Mouse (Mus musculus) CH12F3 (cell line): ENCODE measurements around the gene Foxn3.

Source experiments
- in situ Hi-C: fragments of 300-500 bp; cut with MboI; formaldehyde crosslinking; loops from 2 replicates; pipeline ENCODE4 v1.14.3; 2020; ENCODE audit warnings: low sequenced_read_pairs

Gene Foxn3

GRCm38 (mm10) chr12:99527452-99527851 lies 35.9 kb downstream of the Foxn3 start:
- in situ Hi-C loops, result no loop called here

- in situ Hi-C loops, result no loop called here
These were observed 36.7 kb downstream of the Foxn3 start for GRCm38 (mm10) chr12:99526571-99527140.

- in situ Hi-C loops, result no loop called here
These were observed 40.5 kb downstream of the Foxn3 start for GRCm38 (mm10) chr12:99522882-99523281.

DNA sequence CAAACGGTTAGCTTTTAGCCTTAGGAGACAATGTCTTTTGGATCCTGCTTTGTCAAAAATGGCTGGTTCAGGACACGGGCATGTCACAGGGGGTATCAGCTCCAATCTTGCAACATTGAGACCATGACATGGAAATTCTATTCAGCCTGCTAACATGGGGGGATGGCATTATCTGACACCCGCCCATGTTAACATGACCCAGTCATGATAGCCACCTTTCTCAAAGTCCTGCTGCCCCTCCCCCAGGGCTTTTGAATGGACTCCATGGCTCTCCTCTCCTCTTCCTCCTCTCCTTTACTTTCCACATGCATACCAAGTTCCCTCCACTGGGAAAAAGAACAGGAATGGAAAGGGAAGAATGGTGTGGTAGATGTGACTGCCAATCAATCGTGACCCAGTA lies 43.5 kb downstream of the Foxn3 start:
- in situ Hi-C loops, result no loop called here

- in situ Hi-C loops, result no loop called here
These were observed 44.2 kb downstream of the Foxn3 start for GRCm38 (mm10) chr12:99519191-99519614.

- in situ Hi-C loops, result no loop called here
These were observed 44.7 kb downstream of the Foxn3 start for GRCm38 (mm10) chr12:99518640-99519039.

- in situ Hi-C loops, result no loop called here
These were observed 45.3 kb downstream of the Foxn3 start for GRCm38 (mm10) chr12:99518126-99518525.

GRCm38 (mm10) chr12:99517296-99517695 lies 46.1 kb downstream of the Foxn3 start:
- in situ Hi-C loops, result no loop called here

DNA sequence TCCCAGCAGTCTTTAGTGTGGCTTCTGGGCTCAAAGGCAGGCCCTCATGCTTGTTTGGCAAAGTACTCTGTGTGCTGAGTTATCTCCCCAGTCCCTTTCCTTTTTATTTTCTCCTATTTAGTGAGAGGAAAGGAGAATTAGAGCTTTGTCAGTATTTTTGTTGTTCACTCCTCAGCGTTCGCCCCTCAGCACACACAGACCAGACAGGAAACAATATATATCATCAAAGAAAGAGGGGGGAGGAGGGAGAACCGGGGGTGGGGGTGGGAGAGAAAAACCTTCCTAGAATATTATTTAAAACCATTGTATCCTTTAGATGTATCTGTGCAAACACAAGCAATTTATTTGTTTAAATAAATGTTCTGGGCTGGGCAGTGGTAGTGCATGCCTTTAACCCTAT lies 47.9 kb downstream of the Foxn3 start:
- in situ Hi-C loops, result no loop called here

GRCm38 (mm10) chr12:99511644-99512043 lies 51.7 kb downstream of the Foxn3 start:
- in situ Hi-C loops, result no loop called here

- in situ Hi-C loops, result no loop called here
These were observed 52.6 kb downstream of the Foxn3 start for GRCm38 (mm10) chr12:99510759-99511158.

DNA sequence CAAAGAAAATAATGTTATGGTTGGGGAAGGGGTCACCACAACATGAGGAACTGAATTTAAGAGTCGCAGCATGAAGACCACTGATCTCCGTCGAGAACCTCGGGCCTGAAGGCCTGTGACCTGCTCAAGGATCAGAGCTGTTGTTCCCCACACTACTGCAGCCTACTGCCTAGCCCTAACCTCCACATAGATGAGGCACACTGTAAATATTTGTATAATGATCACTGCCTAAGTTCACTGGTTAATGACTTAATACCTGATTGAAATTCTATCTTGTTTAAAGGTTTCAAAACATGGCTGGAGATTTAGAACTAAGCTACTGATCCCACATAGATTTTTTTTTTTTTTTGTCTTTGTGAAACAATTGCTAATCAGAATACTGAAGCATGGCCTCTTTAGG lies 61.2 kb downstream of the Foxn3 start:
- in situ Hi-C loops, result no loop called here

GRCm38 (mm10) chr12:99498978-99499694 lies 64.2 kb downstream of the Foxn3 start:
- in situ Hi-C loops, result no loop called here

GRCm38 (mm10) chr12:99498189-99498977 lies 65.0 kb downstream of the Foxn3 start:
- in situ Hi-C loops, result no loop called here

- in situ Hi-C loops, result no loop called here
These were observed 66.4 kb downstream of the Foxn3 start for GRCm38 (mm10) chr12:99496945-99497344.

DNA sequence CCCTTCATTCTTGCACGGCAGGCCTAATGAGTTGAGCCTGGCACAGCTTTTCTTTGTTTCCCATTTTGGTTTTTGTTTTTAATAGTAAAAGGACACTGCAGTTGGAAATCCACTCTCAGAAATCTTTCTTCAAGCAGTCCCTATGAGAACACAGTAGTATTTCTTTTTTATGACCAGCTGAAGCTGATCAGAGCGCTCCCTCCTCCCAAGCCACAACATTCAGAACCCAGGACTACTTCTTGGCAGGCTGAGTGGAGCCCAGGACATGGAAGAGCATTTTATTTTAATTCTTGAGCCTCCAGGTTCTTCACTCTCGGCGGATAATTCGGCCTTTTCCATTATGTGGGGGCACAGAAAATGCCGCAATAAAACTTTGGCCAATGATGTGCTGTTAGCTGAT lies 73.2 kb downstream of the Foxn3 start:
- in situ Hi-C loops, result no loop called here

DNA sequence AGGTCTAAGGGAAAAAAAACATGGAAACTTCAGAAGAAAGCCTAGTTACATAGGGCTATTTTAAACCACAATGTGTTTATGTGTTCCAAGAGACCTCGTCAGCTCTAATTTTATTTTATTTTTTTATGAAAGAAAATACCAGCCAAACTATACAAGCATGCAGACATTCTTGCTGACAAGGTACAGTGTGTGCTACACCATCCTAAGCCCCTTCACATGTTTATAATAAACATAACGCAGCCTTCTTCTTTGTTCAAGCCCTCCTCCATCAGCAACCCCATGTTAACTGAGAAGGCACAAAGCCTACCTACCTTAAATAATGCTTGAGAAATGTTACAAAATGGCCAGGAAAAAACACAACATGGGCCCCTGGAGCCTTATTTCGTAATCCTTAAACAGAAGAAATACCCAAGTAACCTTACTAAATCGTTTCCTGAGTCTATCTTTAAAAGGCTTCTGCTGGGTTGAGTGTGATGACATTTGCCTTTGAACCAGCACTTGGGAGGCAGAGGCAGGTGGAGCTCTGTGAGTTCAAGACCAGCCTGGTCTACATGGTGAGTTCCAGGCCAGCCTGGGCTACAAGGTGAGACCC lies 74.3 kb downstream of the Foxn3 start:
- in situ Hi-C loops, result no loop called here

DNA sequence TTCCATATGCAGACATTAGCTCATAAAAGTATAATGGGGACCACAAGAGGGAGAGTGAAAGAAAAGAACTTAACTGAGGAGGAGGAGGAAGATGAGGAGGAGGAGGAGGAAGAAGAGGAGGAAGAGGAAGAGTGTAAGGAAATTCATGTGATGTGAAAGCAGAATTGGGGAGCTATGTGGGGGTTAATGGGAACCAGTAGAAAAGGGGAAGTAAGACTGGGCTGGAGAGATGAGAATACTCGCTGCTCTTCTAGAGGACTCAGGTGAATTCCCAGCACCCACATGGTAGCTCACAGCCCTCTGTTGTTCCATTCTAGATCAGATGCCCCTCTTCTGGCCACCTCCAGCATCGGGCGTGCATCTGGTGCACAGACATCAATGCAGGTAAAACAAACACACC lies 83.0 kb downstream of the Foxn3 start:
- in situ Hi-C loops, result no loop called here

GRCm38 (mm10) chr12:99474176-99474575 lies 89.2 kb downstream of the Foxn3 start:
- in situ Hi-C loops, result no loop called here

- in situ Hi-C loops, result no loop called here
These were observed 89.8 kb downstream of the Foxn3 start for GRCm38 (mm10) chr12:99473406-99474133.

DNA sequence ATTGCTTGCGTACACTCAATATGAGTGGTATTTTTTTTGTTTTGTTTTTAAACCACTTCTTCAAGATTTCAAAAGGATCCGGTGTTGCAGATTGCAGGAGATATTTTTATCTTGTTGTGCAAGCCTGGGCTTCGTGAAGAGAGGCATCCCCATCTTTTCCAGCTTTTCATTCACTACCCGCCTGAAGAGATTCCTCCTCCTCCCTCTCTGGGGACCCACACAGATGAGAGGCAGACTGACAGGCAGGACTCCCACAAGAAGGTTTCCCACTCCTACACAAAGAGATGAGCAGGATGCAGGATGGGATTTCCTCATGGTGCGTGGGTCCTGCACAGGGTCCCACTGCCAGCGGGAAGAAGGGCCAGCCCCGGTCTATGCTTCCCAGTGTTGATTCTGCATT lies 92.0 kb downstream of the Foxn3 start:
- in situ Hi-C loops, result no loop called here
